Mouse (Mus musculus): Measurements from ENCODE around the gene H2al1a.

H2al1a gene

DNA sequence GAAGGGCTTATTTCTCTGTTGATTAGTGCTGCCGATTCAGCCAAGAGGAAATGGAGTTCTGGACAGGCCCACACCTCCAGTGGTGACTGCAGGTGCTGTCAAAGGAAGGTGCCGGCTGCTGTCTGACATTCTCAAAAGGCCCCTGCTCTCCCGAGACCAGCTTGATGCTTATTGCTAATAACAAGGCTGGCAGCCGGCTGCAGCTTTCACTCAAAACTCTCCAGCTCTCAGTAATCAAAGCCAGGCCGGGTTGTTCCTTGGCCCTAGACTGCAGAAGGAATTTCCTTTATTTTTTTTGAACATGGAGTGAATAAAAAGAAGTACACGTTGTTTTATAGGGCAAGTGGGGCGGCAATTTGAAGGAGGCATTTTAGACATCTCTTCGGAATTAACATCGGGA is 46.7 kb downstream of the H2al1a start:
- DNase-seq (ENCODE audit: low spot score): no peak

DNA sequence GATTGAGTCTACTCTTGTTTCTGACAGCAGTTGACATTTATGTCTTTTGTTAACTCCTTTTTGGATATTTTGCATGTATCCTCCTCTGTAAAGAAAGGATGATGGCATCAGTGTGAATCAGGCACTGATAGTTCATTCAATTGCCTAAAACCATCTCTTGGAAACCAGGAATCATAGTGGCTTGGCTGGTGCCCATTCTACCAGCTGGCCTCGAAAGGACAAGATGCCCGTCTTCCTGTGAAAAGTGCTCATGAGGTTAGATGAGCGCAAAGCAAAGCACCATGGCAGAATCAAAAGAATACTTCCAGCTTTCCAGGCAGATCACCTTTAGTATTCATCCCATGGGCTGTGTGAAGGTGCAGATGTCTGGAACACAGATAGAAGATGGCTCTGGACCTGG is 47.7 kb downstream of the H2al1a start:
- DNase-seq (ENCODE audit: low spot score): no peak
